Mouse (Mus musculus) limb, embryonic 11.5 days (tissue): ENCODE measurements around the gene Mapk7. TPM values are rescaled to one million over a fixed set of nuclear protein-coding genes. Genes with fewer than 3 reads are reported as not detected.

Experiments used
- ATAC-seq: fragments of 200-750 bp; cut with Nextera tagmentation; 2 replicates; pipeline ENCODE4 v1.8.0; 2017; ENCODE audit warnings: low read depth; ENCODE audit not compliant: insufficient number of reproducible peaks, low FRiP score, low TSS enrichment
- DNase-seq: peaks from one replicate; pipeline ENCODE4 v3.0.0-alpha.2; 2015; ENCODE audit warnings: low spot score
- H3K27ac ChIP-seq: fragments of 300-500 bp; sonication (generic); replicated peaks from 2 replicates; pipeline ENCODE4 v1.5.1; 2014; ENCODE audit warnings: low read depth, mild to moderate bottlenecking, low read length
- H3K27me3 ChIP-seq: fragments of 300-500 bp; sonication (generic); 2 replicates; pipeline ENCODE4 v1.6.1; 2014; ENCODE audit warnings: mild to moderate bottlenecking, low read length, mixed read lengths; ENCODE audit not compliant: control insufficient read depth, insufficient read depth
- H3K36me3 ChIP-seq: fragments of 300-500 bp; sonication (generic); 2 replicates; pipeline ENCODE4 v1.6.1; 2014; ENCODE audit warnings: mild to moderate bottlenecking, low read length, moderate library complexity, mixed read lengths; ENCODE audit not compliant: control insufficient read depth, insufficient read depth
- H3K4me1 ChIP-seq: fragments of 300-500 bp; sonication (generic); 2 replicates; pipeline ENCODE4 v1.6.1; 2014; ENCODE audit warnings: low read length, mixed read lengths; ENCODE audit not compliant: control insufficient read depth, insufficient read depth
- H3K4me2 ChIP-seq: fragments of 300-500 bp; sonication (generic); 2 replicates; pipeline ENCODE4 v1.6.1; 2014; ENCODE audit warnings: low read depth, mild to moderate bottlenecking, moderate library complexity; ENCODE audit not compliant: severe bottlenecking
- H3K4me3 ChIP-seq: fragments of 300-500 bp; sonication (generic); 2 replicates; pipeline ENCODE4 v1.5.1; 2014; ENCODE audit warnings: low read depth, low read length
- H3K9ac ChIP-seq: fragments of 300-500 bp; sonication (generic); 2 replicates; pipeline ENCODE4 v1.6.1; 2014; ENCODE audit warnings: mild to moderate bottlenecking, low read length
- H3K9me3 ChIP-seq: fragments of 300-500 bp; sonication (generic); 2 replicates; pipeline ENCODE4 v1.6.1; 2016; ENCODE audit warnings: low read length; ENCODE audit not compliant: control insufficient read depth
- WGBS: fragments of 180-500 bp; shearing (Covaris S2); extraction: QIAGEN DNeasy Blood & Tissue Kit; methylation state at CpG from one replicate; pipeline ENCODE4 v1.1.7; 2014; 5-methylcytosine and 5-hydroxymethylcytosine counted together
- polyA plus RNA-seq: library from polyadenylated mRNA; unstranded; fragments of >200 nt; fragmentation: Nextera tagmentation; extraction: Ambion mirVana; gene quantifications from 2 replicates; pipeline ENCODE4 v1.2.1, GENCODE M21; 2014

Mapk7 gene
- polyA plus RNA-seq, 1 experiment from 2014 or later = 58.6 TPM

DNA sequence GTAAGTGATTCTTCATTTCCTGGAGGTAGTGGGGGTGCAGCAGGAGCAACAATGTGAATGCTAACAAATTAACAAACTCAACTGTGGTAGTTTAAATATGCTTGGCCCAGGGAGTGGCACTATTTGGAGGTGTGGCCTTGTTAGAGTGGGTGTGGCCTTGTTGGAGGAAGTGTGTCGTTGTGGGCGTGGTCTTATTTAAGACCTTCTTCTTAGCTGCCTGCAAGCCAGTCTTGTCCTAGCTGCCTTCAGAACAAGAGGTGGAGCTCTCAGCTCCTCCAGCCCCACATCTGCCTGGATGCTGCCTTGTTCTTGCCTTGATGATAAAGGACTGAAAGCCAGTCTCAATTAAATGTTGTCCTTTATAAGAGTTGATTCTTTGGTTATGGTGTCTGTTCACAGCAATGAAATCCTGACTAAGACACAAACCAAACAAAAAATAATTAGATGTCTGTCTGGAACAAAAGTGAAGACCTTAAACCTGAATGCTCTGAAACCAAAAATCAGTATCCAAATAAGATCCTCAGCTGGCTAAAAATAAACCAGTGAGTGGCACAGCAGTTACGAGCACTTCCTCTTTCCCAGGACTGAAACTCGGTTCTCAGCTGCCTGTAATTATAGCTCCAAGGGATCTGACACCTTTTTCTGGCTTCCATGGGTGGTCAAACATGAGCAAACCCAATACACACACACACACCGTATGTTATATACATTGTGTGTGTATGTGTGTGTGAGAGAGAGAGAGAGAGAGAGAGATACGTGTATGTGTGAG, 4.7 kb upstream of the Mapk7 start:
- no peak for DNase-seq
- 71% methylated on average over 6 of the region's 6 CpGs for WGBS
- H3K4me2 ChIP-seq = no peak overlapping the region
- no peak overlapping the region for H3K4me3 ChIP-seq
- ATAC-seq = no peak
- H3K9ac ChIP-seq = no peak overlapping the region
- no peaks in the 10 kb centered on the region for H3K9me3 ChIP-seq
- no peaks in the 10 kb centered on the region for H3K36me3 ChIP-seq
- H3K4me1 ChIP-seq = peaks cover 3% of the 10 kb centered on the region; the same call in 1 of the 2 replicates
- no peak overlapping the region for H3K27ac ChIP-seq
- no peaks in the 10 kb centered on the region for H3K27me3 ChIP-seq

DNA sequence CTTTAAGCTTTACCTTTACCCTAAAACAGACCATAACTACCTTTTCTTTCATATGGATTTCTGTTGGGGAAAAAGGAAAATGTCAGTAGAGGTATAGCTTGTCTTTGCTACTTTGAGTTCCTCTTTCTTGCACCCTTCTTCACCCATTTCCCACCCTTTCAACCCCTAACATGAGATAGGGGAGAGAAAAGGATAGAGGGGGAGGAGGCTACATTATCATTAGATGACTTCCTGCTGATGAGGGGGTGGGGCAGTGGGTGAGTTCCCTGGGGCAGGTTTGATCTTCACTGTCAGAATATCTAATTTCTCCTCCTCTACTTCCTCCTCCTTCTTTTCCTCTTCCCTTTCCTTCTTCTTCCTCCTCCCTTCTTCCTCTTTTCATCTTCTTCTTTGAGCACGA, 3.3 kb upstream of the Mapk7 start:
- H3K9me3 ChIP-seq = no peaks in the 10 kb centered on the region
- H3K9ac ChIP-seq = no peak overlapping the region
- H3K4me1 ChIP-seq = peaks cover 8% of the 10 kb centered on the region
- no peaks in the 10 kb centered on the region for H3K27me3 ChIP-seq
- DNase-seq (no peak), ATAC-seq (no peak)
- peaks cover 1% of the 10 kb centered on the region; the same call in 1 of the 2 replicates for H3K36me3 ChIP-seq
- no peak overlapping the region for H3K27ac ChIP-seq
- no peak overlapping the region for H3K4me2 ChIP-seq
- no peak overlapping the region for H3K4me3 ChIP-seq
- WGBS = 73% methylated on average over 1 of the region's 1 CpGs

DNA sequence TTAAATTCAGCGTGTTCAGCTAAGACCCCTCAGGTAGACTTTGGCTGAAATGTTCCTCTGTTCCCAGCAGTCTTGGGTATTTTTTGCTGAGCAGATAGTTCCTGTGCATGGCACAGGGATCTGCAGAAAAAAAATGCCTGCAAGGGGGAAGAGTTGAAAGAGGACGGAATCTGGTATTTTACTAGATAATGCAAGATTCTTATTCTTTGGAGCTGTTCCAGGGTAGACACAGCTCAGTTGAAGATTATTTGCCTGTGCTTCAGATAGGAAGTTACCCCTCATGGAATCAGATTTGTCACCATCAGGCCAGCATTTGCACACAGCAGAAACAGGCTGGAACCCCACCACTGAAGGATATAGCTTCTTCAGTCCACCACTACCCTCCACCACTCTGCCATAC, 1.3 kb upstream of the Mapk7 start:
- Histone ChIP-seq H3K4me1 (peaks cover 8% of the 10 kb centered on the region), H3K9me3 (no peaks in the 10 kb centered on the region), H3K36me3 (peaks cover 14% of the 10 kb centered on the region), H3K4me2 (no peak overlapping the region), H3K27me3 (no peaks in the 10 kb centered on the region), H3K27ac (no peak overlapping the region), H3K4me3 (no peak overlapping the region), H3K9ac (no peak overlapping the region)
- ATAC-seq (no peak), DNase-seq (no peak)
- WGBS = 94% methylated on average over 2 of the region's 2 CpGs

DNA sequence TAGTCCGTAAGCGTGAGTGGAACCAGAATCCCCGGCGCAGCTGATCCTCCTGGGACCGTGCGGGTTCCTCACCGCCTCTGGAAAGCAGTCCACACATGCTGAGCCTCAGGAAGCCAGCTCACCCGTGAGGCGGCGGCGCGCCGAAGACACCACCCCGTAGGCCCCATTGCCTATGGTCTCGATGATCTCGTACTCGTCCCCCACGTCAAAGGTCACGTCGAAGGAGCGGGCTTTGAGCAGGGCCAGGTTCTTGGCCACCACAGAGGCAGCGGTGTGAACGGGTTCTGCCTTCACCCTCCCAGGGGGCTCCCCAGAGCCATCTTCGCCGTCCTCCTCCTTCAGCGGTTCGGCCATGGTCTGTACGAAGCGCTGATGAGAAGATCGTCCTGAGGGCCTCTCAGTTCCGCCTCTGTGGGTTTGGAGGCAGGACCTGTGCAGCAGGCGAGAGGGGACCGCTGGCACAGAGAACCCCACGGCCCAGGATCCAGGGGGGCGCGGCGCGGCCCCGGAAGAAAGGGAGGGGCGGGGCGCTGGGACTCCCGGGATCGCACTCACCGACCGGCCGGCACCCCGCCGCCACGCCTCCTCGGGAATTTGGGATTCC, 579 bp downstream of the Mapk7 start:
- Histone ChIP-seq H3K4me1 (peaks cover 5% of the 10 kb centered on the region), H3K4me3 (peak overlapping the region; percentile 84), H3K27ac (peak overlapping the region; percentile 49; the same call in 1 of the 2 replicates), H3K36me3 (peaks cover 21% of the 10 kb centered on the region), H3K9ac (peak overlapping the region; percentile 85), H3K9me3 (no peaks in the 10 kb centered on the region), H3K4me2 (peak overlapping the region; percentile 80), H3K27me3 (no peaks in the 10 kb centered on the region)
- DNase-seq = no peak
- no peak; the same call in 1 of the 2 replicates for ATAC-seq
- 1% methylated on average over 45 of the region's 50 CpGs for whole genome bisulfite sequencing

DNA sequence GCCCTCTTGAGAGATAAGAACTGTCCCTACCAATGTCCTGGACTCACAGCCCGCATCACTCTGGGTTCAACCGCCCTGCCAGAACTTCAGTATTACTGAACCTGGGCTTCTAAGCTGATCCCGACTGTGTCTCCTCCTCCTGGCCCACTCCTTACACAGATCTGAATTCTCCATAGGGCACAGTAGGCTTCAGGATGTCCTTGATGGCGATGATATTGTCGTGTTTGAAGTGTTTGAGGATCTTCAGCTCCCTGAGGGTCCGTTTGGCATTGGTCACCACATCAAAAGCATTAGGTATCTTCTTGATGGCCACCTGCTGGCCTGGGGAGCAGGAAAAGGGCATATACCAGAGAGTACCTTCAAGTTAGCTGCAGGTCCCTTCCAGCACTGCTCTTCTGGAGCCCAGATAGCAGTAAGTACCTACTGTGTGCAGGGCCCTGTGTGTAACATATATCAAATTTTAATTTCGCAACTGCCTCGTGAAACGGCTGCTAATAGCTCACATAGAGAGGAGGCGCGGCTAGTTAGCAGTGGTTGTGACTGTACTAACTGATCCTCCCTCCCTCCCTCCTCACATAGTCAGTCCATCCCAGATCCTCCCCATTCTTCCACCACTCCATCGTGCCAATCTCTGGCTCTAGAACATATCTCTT, 1.3 kb downstream of the Mapk7 start:
- no peak for ATAC-seq
- H3K4me3 ChIP-seq = peak overlapping the region; percentile 84
- no peak overlapping the region for H3K27ac ChIP-seq
- H3K36me3 ChIP-seq = peaks cover 22% of the 10 kb centered on the region
- no peaks in the 10 kb centered on the region for H3K27me3 ChIP-seq
- peak overlapping the region; percentile 80 for H3K4me2 ChIP-seq
- H3K4me1 ChIP-seq = peaks cover 9% of the 10 kb centered on the region
- no peak for DNase-seq
- H3K9me3 ChIP-seq = no peaks in the 10 kb centered on the region
- WGBS = 75% methylated on average over 12 of the region's 12 CpGs
- peak overlapping the region; percentile 85; the same call in 1 of the 2 replicates for H3K9ac ChIP-seq

DNA sequence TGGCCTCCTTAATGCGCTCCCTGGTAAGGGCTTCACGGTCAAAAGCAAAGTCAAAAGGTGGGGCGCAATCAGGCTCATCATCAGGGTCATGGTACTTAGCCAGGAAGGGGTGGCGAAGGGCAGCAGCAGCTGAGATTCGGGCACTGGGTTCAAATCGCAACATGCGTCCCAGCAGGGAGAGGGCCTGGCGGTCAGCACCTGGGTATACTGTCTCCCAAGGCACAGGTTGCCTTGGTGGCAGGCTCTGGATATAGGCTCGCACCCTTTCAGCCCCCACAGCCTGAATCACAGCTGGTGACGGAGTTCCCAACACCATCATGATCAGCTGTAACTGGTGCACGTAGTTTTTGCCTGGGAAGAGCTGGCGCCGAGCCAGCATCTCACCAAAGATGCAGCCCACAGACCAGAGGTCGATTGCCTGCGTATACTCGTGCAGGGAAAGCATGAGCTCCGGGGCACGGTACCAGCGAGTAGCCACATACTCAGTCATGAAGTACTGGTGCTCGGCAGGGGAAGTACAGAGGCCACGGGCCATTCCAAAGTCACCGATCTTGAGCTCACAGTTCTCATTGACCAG, 3.2 kb downstream of the Mapk7 start:
- H3K36me3 ChIP-seq = peaks cover 26% of the 10 kb centered on the region
- H3K27me3 ChIP-seq = no peaks in the 10 kb centered on the region
- H3K27ac ChIP-seq = no peak overlapping the region
- H3K4me1 ChIP-seq = peaks cover 20% of the 10 kb centered on the region
- H3K4me2 ChIP-seq = no peak overlapping the region
- no peaks in the 10 kb centered on the region for H3K9me3 ChIP-seq
- no peak overlapping the region for H3K4me3 ChIP-seq
- DNase-seq (no peak), ATAC-seq (no peak)
- 94% methylated on average over 22 of the region's 22 CpGs for WGBS
- no peak overlapping the region for H3K9ac ChIP-seq

DNA sequence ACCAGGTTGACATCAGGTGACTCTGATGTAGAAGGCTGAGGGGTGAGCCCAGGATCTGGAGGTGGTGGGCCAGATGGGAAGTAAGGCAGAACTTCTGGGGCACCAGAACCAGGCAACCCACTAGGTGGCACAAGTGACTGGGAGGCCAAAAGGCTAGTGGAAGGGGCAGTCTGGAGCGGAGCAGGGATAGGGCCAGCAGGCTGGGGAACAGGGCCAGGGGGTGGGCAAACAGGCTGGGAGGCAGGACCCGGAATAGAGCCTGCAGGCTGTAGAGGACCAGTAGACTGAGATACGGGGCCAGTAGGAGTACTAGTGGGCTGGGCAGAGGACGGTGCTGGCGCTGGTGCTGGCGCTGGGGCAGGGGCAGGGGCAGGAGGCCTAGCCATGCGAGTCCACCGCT, 4.3 kb downstream of the Mapk7 start:
- Histone ChIP-seq H3K9ac (no peak overlapping the region), H3K9me3 (no peaks in the 10 kb centered on the region), H3K27me3 (no peaks in the 10 kb centered on the region), H3K4me3 (no peak overlapping the region), H3K27ac (0 out of 2 replicates have a peak overlapping the region, but pooled peaks have one; percentile 26), H3K4me2 (no peak overlapping the region), H3K4me1 (peaks cover 25% of the 10 kb centered on the region), H3K36me3 (peaks cover 26% of the 10 kb centered on the region)
- DNase-seq = no peak
- no peak for ATAC-seq
- 97% methylated on average over 8 of the region's 8 CpGs for WGBS

DNA sequence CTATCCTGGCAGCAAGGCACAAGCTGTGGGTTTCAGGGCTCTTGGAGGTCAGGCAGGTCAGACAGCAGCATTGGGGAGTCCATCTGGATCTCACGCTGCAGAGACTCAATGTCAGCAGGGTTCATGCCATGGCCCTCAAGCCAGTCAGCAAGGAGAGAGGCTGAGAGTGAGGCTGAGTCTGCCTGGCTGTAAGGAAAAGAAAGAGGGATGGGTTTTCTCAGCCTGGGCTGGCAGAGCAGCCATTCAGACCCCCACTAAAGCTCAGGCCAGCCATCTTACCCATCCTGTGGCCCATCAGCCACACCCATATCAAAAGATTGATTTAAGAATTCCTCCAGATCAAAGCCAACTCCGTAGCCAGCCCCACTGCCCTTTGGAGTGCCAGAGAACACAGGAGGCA, 5.1 kb downstream of the Mapk7 start:
- ATAC-seq (no peak), DNase-seq (no peak)
- no peak overlapping the region for H3K9ac ChIP-seq
- no peak overlapping the region for H3K4me3 ChIP-seq
- no peaks in the 10 kb centered on the region for H3K9me3 ChIP-seq
- peaks cover 26% of the 10 kb centered on the region for H3K36me3 ChIP-seq
- H3K27me3 ChIP-seq = no peaks in the 10 kb centered on the region
- H3K4me1 ChIP-seq = peaks cover 33% of the 10 kb centered on the region
- WGBS = 88% methylated on average over 2 of the region's 2 CpGs
- H3K27ac ChIP-seq = no peak overlapping the region
- H3K4me2 ChIP-seq = no peak overlapping the region
